Mouse (Mus musculus) midbrain, embryonic 15.5 days (tissue): ENCODE measurements at regions not wholly inside any gene's neighbourhood (a gene's known extent, or its start where the extent isn't known, plus 50 kb on each side); places are given as distances from the start of the nearest gene placed in this dataset. TPM values are rescaled to one million over a fixed set of nuclear protein-coding genes. Genes with fewer than 3 reads are reported as not detected.

Experiments
- microRNA-seq: library from miRNA; unstranded; fragments of <30 nt; microRNA quantifications from one replicate; pipeline ENCODE4, GENCODE M21; 2016

Small RNA genes in the stretch of these regions (microRNA-seq; reads per million reads assigned to microRNA genes)
- gene Mir3963, result not detected
